Mouse (Mus musculus) lung, adult 18-20 months (tissue): ENCODE results near the gene Pabpc4.
A peak's percentile ranks its signal among the peaks of the same experiment; 100 is the strongest.

Experiments used
- DNase-seq, 2 experiments: peaks; one replicate each; pipeline ENCODE4 v3.0.0; 2022; ENCODE audit warnings: mixed read lengths in 2 of 2

Pabpc4 gene

DNA sequence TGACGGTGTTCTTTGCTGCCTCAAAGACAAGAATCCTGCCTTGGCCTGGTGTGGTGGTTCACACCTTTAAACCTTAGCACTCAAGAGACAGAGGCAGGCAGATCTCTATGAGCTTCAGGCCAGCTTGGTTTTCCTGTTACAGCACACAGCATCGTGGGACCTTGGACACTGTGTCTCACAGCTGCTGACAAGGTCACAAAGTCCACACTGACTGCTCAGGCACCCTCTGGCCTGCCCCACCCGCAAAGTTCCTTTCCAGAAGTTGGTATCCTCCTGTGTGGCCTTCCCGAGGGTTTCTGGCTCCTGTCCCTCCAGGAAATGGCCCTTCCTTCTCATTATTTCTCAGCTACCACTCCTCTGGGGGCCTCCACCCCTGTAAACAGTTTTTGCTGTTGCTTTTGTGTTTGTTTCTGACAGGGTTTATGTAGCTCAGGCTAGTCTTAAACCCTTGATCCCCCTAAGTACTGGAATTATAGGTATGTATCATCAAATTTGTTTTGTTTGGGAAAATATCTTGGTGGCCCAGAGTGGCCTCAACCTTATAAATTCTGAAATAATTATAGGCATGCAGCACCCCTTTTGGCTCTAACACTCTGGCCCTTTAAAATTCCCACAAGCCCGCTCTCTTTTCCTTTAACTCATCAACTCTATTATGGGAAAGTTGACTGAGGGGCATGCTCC lies at the start of gene Pabpc4:
Gene Pabpc4, plus strand, starts transcription at position 631 of the 681 bp plus-strand sequence.
- DNase-seq, result no peak

DNA sequence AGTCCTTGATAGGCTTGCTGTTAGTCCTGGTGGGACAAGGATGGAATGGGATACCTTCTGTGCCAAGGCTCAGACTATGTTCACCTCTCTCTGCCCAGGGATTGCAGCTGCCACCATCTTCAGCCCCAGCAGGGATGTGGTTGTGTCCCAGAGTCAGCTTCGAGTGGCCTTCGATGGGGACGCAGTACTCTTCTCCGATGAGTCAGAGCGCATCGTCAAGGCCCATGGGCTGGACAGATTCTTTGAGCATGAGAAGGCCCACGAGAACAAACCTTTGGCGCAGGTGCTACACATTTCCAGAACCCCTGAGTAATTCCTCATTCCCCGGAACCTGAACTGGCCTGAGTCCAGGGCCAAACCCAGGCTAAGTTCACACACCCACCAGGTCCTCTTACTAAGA lies 48.2 kb upstream of the Pabpc4 start:
- DNase-seq, result no peak

DNA sequence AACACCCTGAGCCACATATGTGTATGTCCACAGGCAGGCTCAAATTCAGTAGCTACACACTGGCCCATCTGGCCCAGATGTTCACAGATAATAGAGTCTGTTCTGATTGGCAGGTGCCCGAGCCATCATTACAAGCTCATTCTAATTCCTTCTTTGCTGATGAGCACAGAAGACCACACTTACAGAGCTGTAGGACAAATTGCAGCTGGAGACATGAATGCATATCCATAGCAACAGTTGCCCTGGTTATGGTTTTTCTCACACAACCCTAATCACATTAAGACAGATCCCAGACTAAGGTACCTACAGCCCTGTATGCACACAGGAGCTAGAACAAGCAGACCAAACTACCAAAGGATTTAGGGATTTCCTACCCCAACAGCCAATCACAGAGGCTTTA lies 46.8 kb upstream of the Pabpc4 start:
- no peak for DNase-seq

DNA sequence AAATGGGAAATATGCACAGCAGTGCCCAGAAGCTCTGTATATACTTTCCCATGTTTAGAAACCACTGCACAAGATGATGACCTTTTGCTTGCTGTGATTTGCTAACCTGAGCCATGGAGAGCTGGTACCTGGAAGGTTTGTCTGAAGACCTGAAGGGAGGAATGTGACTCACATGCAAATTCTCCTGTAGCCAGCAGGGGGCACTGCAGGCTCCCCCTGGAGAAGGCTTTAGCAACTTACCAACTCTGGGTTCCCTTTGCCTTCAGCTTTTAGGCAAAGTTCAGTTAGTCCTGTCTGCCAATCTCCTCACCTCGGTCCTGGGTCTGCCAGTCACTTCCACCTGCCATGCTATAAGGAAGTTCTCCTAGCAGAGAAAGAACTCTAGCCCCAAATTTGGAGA lies 45.4 kb upstream of the Pabpc4 start:
- DNase-seq, result peak in 1 of 2 experiments; percentile 17

DNA sequence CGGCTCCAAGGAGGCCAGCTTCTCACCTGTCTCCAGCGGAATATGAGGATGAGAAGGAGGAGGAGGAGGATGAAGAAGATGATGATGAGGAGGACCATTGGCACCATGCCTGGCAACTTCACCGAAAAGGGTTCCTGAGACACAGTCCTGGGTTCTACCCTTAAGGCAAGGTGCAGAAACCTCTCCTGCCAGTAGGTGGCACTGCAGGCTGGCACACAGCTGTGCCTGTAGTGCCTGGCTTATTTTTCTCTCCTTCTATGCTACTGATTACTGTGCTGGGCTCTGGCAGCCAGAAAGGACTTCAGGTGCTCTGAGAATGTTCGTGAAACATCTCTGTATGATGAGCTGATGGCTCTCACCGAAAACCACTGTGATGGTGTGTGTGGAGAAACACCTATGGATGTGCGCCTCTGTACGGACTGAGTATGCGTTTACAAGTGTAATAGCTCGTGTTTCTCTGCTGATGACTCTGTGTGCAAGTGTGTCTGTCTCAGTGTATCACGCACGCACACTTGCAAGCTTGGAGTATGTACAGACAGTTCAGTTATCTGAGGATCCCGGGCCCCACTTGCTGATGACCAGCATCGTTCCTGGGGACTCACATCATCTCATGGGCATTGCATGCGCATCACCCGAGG lies 42.3 kb upstream of the Pabpc4 start:
- DNase-seq, result peak; percentile 27 to 43

DNA sequence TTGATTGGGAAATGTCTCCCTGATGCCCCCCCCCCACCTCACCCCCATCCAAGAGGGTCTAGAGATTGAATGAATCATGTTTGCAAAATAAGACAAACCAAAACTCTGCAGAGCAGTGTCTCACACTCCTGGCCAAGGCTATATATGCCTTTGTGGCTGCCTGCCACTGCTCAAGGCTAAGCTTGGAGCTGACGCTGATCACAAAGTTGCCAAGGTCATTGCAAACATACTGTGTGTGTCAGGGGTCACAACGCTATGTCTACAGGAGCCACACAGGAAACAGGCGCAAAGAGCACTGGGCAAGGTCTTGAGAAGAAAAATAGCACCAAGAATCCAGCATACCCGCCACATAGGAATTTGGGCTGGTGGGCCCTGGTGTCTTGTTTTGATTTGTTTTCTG lies 41.5 kb upstream of the Pabpc4 start:
- DNase-seq, result no peak

DNA sequence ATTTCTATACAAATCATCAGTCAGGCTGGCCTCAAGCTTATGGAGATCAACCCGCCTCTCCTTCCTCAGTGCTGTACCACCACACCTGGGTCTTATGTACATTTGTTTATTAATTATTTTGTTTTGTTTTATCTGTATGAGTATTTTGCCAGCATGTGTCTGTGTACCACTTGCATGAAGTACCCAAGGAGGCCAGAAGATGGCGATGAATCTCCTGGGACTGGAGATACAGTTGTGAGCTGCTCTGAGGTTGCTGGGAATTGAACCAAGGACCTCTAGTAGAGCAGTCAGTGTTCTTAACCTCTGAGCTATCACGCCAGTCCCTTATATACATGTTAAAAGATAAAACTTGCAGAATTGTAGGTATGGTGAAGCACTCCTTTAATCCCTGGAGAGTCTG lies 38.8 kb upstream of the Pabpc4 start:
- DNase-seq, result no peak

DNA sequence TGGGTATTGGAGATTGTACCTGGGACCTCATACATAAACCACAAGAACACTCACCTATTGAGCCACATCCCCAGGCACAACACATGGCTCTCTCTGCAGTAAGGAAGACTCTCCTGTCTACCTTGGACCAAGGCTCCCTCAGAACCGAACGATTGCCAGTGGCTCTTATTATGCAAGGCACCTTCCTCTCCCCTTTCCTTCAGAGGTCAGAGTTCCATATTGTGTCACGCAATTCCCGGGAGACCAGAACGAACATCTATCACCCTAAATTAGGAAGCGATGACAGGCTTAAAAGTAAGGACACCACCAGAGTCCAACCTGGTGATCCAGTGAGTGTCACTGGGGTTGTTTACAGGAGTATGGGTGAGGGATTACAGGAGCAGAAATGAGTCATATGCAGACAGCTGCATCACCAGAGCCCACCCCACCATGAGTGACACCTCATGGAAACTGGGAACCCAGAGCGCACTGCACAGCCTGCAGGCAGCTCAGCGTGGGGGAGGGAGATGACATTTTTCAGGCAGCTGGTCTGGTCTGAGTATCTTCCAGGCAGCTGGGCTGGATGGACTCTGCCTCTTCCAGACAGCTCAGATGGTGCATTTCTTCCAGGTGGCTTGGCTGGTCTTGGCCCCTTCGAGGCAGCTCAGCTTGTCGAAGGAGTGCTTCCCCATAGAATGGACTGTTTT lies 36.3 kb upstream of the Pabpc4 start:
- peak in 1 of 2 experiments; percentile 36 for DNase-seq

DNA sequence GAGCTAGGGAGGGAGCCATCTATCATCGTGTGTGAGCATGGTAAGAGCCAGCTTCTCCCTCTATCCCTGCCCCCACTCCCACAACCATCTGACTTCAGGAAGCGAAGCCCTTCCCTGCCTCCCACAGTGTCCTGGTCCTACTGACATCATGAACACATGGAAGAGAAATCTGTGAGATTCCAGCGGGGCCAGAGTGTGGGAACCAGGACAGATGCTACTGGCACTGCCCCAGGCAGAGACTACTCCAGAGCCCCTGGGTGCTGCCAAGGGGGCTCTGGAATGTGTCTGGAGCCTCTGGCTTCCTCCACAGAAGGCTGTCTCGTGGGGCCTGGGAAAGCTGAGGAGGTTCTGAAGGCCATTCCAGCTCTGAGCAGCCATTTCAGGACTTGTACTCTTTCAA lies 34.4 kb upstream of the Pabpc4 start:
- peak; percentile 58 to 66 for DNase-seq

DNA sequence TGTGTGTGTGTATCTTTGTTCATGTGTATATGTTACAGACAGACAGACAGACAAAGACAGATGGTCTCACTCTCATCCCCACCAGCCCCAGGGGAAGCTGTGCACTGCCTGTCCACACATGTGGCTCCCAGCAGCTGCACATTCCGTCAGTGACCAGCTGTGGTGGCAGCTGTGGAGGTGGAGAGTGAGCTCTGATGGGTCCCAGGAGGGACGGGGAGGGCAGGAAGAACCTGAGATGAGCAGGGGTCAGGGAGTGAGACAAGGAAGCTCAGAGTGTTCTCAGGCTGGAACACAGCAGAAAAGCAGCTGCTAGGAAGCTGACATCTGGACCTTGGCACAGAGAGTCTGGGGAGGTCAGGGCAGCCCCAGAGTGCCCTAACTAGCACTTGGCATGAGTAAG lies 33.9 kb upstream of the Pabpc4 start:
- peak; percentile 64 to 76 for DNase-seq

DNA sequence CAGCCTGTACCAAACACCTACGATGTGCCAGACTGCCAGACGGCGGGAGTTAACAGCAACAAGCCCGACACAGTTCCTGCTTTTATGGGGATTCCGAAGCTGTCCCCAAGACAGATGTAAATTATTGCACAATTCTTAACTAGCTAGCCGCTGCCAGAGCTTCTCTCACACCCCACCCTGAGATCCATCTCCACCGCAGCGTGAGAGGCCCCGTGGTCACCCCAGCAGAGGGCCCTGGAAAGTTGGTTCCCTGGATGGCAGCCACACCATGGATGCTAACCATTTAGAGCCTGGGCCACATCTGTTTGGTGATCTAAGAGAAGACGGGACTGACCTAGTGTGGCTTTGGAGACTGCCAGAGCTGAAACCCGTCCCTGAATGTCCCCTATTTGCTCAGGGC lies 33.0 kb upstream of the Pabpc4 start:
- DNase-seq, result peak in 1 of 2 experiments; percentile 36

DNA sequence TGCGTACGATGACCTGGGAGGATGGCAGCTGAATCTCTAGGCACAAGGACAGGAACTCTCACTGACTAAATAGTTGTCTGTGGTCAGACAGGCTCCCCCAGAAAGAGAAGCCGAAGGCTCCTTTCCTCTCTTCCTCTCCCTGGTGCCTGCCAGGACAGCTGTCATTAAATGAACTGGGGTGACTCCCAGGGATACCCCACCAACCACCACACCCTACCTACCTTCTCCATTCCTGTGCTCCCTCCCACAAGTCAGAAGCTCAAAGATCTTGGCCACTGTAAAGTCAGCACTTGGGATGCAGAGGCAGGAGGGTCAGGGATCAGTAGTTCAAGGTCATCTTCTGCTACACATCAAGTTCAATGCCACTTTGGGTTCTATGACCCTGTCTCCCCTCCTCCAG lies 29.3 kb upstream of the Pabpc4 start:
- DNase-seq, result no peak

DNA sequence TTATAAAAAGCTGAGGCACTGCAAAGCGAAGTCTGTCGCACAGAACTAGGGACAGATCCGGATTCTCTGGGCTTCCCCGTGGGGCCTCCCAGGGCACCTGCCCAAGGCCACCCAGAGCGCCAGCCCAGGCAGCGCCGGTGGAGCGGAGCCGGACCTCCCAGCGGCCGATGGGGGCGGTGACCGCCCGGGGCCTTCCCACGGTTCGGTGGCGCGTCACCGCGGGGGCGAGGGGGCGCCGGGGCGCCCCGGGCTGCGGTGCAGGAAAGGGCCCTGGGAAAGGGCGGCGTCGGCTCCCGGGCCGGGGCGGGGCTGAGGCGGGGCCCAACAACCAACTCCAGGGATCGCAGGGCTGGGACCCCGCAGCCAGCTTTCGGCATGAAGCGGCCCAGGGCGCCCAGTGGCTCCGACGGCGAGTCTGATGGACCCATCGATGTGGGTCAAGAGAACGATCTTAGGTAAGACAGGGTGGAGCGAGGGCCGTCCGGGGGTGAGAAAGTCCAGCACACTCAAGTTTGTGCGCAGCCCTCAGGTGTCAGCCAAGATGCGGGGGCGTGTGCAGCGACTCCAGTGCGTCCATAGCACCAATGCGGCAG lies 28.6 kb upstream of the Pabpc4 start, which contains the start of gene Heyl:
Gene Heyl, plus strand, starts transcription at position 65 of the 593 bp plus-strand sequence.
- DNase-seq, result peak; percentile 37 to 57

DNA sequence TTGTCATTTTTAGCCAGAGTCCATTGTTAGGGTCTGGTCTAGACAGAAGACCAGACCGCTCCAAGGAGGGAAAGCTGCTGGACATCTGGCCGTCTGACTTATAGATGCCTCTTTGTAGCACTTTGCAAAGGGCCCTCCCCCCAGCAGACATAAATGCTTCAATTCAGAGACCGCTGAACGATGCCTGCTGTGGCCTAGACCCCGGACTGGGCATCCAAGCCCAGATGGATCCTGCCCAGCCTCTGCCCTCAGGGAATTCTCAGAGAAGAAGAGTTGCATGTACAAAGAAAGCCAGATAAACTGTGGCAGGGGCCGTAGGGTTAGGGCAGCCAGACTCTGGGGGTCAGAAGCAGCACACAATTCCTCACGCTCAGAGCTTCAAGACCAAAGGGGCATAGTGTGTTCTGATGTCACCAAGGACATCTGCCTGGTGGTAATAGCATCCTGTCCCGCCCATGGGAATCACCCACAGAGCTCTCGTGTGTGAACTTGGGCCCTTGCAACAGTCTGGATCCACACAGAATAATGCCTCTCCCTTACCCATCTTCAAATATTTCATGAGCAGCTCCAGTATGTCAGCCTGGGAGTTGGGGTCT lies 26.2 kb upstream of the Pabpc4 start:
- no peak for DNase-seq

DNA sequence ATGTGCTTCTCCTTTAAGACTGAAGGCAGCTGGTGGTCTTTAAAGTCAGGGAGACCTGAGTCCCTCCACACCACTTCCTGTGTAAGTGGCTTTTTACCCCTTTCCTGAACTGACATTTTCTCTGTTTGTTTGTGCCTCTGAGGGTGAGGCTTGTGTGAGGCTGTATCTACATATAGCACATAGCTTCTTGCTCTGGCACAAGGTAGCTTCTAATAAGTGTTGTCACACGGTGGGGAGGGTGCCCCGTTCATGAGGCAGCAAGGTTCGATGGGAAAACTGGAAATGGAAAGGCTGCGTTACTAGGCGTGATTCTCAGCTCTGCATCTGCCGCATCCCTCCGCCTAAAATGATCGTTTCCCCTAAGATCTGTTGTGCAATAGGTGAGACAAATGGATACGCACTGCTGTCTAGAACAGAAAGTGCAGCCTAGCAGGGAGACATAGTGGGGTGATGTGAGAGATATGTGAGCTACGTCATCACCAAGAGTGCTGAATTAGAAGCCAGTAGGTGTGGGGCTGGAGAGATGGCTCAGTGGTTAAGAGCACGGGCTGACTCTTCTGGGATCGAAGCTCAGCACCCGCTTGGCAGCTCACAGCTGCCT lies 25.6 kb upstream of the Pabpc4 start:
- DNase-seq, result peak in 1 of 2 experiments; percentile 54

DNA sequence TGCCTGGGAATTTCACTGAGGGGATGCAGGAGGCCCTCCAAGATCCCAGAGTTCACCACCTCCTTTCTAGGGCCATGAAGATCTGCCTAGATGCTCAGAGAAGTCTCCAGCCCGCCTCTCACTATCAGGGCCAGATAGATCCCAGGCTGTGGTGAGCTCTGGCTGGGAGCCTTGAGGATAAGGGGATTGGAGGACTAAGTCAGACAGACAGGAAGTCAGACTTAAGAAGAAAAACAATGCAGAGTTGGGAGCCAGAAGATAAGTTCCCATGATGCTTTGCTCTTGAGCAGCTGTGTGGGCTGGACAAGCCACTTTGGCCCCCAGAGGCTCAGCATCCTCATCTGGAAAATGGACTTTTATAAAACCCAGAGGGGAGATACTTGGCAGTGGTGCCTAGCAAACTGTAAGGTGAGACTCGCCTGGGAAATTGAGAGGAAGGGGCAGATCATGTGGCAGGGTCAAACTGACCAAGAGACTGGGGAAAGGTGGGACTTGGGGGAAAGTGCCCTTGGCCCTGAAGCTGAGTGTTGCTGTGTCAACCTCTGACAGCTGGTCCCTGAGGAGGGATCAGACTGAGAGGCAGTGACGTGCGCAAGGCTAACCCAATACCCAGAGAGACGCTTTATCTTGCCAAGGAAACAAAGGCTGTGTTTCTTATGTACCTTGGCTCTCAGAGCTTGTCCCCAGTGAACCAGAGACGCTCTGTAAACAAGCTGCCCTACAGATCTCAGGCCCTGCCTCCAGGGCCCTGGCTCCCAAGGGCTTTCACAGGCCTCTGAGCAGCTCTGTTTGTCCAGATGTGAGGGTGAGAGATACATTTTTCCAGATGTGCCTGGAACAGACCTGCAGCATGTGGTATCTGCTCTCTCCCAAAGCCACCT lies 24.5 kb upstream of the Pabpc4 start:
- DNase-seq, result peak; percentile 22 to 64

DNA sequence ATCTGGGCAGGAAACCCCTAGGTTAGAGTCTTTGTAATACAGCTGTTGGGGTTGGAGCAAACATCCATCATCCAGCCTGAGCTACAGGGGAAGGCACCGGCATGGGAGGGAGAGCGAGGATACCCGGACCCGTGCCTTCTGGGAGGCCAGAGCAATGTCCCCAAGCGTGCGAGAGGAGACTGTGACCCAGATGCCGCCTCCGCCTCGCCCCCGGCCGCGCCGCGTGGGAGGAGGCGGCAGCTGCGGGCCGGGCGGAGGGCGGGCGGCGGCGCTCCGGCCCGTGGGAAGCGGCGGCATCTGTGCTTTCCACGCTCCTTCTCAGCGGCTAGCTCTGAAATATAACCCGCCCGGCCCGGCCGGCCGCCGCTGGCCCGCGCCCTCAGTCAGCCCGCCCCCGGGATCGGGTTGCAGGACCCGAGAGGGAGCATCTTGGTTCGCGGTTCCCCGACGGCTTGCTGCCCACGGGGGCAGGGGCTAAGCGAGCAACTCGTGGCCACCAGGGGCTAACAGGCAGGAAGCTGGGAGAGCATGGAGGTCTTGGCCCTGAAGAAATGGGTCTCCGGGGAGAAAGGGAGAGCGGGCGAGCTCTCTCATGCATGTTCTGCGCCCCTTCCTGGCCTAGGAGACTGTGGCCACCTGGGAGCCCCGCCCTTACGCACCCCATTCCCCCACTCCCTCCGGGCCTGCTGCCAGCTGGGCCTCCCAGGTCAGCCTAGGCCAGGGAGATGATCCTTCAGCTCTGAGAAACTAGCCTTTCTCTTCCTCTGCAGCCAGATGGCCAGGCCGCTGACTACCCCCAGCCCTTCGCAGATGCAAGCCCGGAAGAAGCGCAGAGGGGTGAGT lies 22.6 kb upstream of the Pabpc4 start:
- peak; percentile 47 to 57 for DNase-seq

DNA sequence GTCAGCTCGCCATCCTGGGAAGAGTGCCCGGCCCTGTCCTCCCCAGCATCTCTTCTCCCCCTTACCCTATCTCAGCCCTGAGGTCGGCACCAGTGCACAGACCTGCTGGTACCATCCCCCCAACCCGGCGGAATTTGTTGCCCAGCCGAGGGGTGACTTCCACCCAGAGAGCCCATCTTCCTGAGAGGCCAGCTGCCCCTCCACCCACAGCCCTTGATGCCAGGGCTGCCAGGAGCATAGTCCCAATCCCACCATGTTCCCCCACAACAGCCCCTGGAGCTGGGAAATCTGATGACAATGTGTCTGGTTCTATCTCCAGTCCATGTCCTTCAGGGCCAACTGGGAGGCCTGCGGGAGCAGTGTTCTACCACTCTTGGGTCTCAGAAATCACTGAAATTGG lies 15.9 kb upstream of the Pabpc4 start:
- DNase-seq, result no peak

DNA sequence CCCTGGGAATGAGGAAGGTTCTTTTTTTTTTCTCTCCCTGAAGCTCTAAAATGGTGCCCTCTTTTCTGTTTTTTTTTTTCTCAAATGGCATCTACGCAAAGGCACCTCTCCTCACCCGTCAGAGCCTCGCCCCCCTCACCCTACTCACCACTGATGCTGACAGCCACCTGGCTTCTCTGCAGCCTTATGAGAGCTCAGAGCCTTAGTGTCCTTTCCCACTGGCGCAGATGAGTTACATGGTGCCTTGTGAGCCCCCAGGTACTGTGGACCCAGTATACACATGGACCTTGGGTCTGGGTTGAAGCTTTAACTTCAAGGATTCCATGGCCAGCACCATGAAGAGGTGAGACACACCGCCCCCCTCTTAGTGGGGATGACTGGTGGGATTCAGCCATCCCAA lies 15.5 kb upstream of the Pabpc4 start:
- no peak for DNase-seq

DNA sequence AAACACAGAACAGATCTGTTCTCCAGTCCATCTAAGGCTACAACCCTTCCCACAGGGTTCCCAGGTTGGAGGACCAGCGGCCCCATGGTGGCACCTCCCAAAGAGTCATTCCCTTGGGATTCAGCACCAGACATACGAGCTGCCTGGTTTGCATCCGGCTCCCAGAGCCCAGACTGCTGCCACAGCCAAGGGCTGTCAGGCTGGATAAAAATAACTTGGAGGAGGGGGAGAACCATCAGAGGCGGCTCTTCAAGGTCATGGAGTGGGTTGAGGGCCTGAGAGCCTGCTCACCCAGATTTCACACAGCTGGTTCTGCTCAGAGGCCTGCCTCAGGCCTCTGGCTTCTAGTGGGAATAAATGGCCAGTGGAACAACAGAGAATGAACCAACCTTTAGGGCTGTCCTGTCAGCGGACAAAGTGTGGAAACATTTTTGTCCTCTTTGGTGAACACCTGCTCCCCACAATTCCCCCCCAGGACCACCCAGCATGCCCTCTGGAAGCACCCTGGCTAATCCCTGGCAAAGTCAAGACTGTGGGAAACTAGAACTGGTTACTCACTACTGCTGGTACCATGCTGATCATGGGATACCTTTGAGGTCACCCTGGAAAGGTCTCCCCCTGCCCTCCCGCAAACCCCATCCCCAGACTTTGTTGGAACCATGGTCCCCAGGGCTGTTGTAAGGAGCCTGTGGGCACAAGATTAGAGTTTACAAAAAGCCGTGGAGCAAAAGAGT lies 14.8 kb upstream of the Pabpc4 start:
- peak; percentile 33 to 57 for DNase-seq
